Comparison of ENCODE assay signal across 17 mouse cellular contexts in genomic region chr11:27280791-27281190, GRCm38 (mm10).
A peak's percentile ranks its signal among the peaks of the same experiment; 100 is the strongest.
DNase-seq lines count a peak whose midpoint lies in the region; TF ChIP-seq lines count a peak whose summit lies in the region.
"Had no signal": no experiment of that assay in that cellular context is flagged by ENCODE, and none has a peak within 500 bp of the region (broad histone marks: within the 10 kb centered on the region; RNA-seq: fewer than 3 reads in every experiment).

No protein-coding gene starts in this region.

- no peak for TF ChIP-seq POLR2A in heart, adult 2 months (IDR thresholded peaks at IDR 0.05; ENCODE audit: insufficient read depth, low read depth, low read length)

- no peaks in the 10 kb centered on the region for H3K4me1 ChIP-seq in heart, adult 2 months (ENCODE audit: control insufficient read depth, insufficient read depth, low read length)
- H3K4me1 ChIP-seq: embryonic facial prominence, embryonic 12.5 days; forebrain, embryonic 12.5 days; heart, embryonic 12.5 days; hindbrain, embryonic 10.5 days; intestine, embryonic 15.5 days had no signal

- no peak overlapping the region for H3K4me3 ChIP-seq in heart, adult 2 months
- H3K4me3 ChIP-seq: embryonic facial prominence, embryonic 12.5 days; forebrain, embryonic 12.5 days; heart, embryonic 12.5 days; hindbrain, embryonic 10.5 days; intestine, embryonic 15.5 days had no signal

- H3K27me3 ChIP-seq in heart, adult 2 months (ENCODE audit: control insufficient read depth, insufficient read depth, low read length): no peaks in the 10 kb centered on the region
- H3K27me3 ChIP-seq: CH12.LX; embryonic facial prominence, embryonic 12.5 days; forebrain, embryonic 12.5 days; heart, embryonic 12.5 days; intestine, embryonic 15.5 days; Patski had no signal

- H3K9ac ChIP-seq in heart, adult 2 months (ENCODE audit: low read depth, low read length): no peak overlapping the region
- H3K9ac ChIP-seq: embryonic facial prominence, embryonic 12.5 days; forebrain, embryonic 12.5 days; heart, embryonic 12.5 days; hindbrain, embryonic 14.5 days; intestine, embryonic 15.5 days had no signal

- no peak for TF ChIP-seq CTCF in heart, adult 2 months (IDR thresholded peaks at IDR 0.05)

- H3K27ac ChIP-seq in heart, adult 2 months: no peak overlapping the region
- H3K27ac ChIP-seq: embryonic facial prominence, embryonic 12.5 days; forebrain, embryonic 12.5 days; hindbrain, embryonic 10.5 days; hindbrain, embryonic 14.5 days; intestine, embryonic 15.5 days had no signal

- H3K79me2 ChIP-seq in heart, adult 2 months (replicated peaks; ENCODE audit: control insufficient read depth, insufficient read depth, low read length): no peaks in the 10 kb centered on the region

- TF ChIP-seq EP300 in heart, adult 2 months (IDR thresholded peaks at IDR 0.05; ENCODE audit: insufficient read depth, low read depth, low read length): no peak

- peak; percentile 46 to 56 for DNase-seq in cerebellum, postnatal 14 days
- DNase-seq in cerebellum, adult 9-11 months: no peak
- peak; percentile 6 for DNase-seq in kidney, adult 18-20 months
- DNase-seq in kidney, postnatal 10 days: no peak
- DNase-seq in kidney, postnatal 14 days: peak; percentile 4
- DNase-seq in heart, adult 2 months: no peak
- DNase-seq: adrenal gland, adult 2 months; adrenal gland, postnatal 36 days; gastrocnemius, postnatal 14 days had no signal

- WGBS in heart, adult 2 months: 61% methylated on average over 3 of the region's 3 CpGs

- intact Hi-C loops in heart, adult 2 months (cut with DNase I): no loop called here

- no peaks in the 10 kb centered on the region for H3K36me3 ChIP-seq in heart, adult 2 months (ENCODE audit: control insufficient read depth, insufficient read depth, low read length)
- H3K36me3 ChIP-seq: embryonic facial prominence, embryonic 12.5 days; forebrain, embryonic 12.5 days; heart, embryonic 12.5 days; hindbrain, embryonic 10.5 days; intestine, embryonic 15.5 days had no signal

Comparison
In these comparisons a context has a peak if more than half of its experiments do, and no peak if none do; other contexts are left out.
1. DNase-seq: peak in cerebellum, postnatal 14 days (2 of 2), kidney, adult 18-20 months (single experiment) and kidney, postnatal 14 days (single experiment); none in cerebellum, adult 9-11 months (single experiment), kidney, postnatal 10 days (single experiment) and heart, adult 2 months (0 of 2).